Mouse (Mus musculus): ENCODE measurements around the gene Arhgap18.

The Arhgap18 gene

GRCm38 (mm10) chr10:26776443-26776842 lies 23.2 kb downstream of the Arhgap18 start:
- DNase-seq (ENCODE audit: low spot score), result no peak

GRCm38 (mm10) chr10:26780581-26780980 lies 27.4 kb downstream of the Arhgap18 start:
- no peak for DNase-seq (ENCODE audit: low spot score)

- no peak for DNase-seq (ENCODE audit: low spot score)
These were observed 36.5 kb downstream of the Arhgap18 start for GRCm38 (mm10) chr10:26789680-26790079.

GRCm38 (mm10) chr10:26791810-26792209 lies 38.6 kb downstream of the Arhgap18 start:
- DNase-seq (ENCODE audit: low spot score), result no peak

GRCm38 (mm10) chr10:26793013-26793412 lies 39.8 kb downstream of the Arhgap18 start:
- no peak for DNase-seq (ENCODE audit: low spot score)

- DNase-seq (ENCODE audit: low spot score), result no peak
These were observed 43.4 kb downstream of the Arhgap18 start for GRCm38 (mm10) chr10:26796432-26797286.

GRCm38 (mm10) chr10:26797287-26797672 lies 44.1 kb downstream of the Arhgap18 start:
- DNase-seq (ENCODE audit: low spot score), result no peak

GRCm38 (mm10) chr10:26798752-26799411 lies 45.7 kb downstream of the Arhgap18 start:
- no peak for DNase-seq (ENCODE audit: low spot score)

GRCm38 (mm10) chr10:26799562-26800051 lies 46.4 kb downstream of the Arhgap18 start:
- DNase-seq (ENCODE audit: low spot score), result no peak

GRCm38 (mm10) chr10:26804351-26804983 lies 51.2 kb downstream of the Arhgap18 start:
- DNase-seq (ENCODE audit: low spot score), result no peak

GRCm38 (mm10) chr10:26805007-26805406 lies 51.8 kb downstream of the Arhgap18 start:
- no peak for DNase-seq (ENCODE audit: low spot score)

- DNase-seq (ENCODE audit: low spot score), result no peak
These were observed 52.9 kb downstream of the Arhgap18 start for GRCm38 (mm10) chr10:26806092-26806491.

- no peak for DNase-seq (ENCODE audit: low spot score)
These were observed 56.8 kb downstream of the Arhgap18 start for GRCm38 (mm10) chr10:26810059-26810458.

- DNase-seq (ENCODE audit: low spot score), result no peak
These were observed 57.6 kb downstream of the Arhgap18 start for GRCm38 (mm10) chr10:26810810-26811209.

GRCm38 (mm10) chr10:26811342-26811741 lies 58.1 kb downstream of the Arhgap18 start:
- DNase-seq (ENCODE audit: low spot score), result no peak

GRCm38 (mm10) chr10:26815646-26816045 lies 62.4 kb downstream of the Arhgap18 start:
- no peak for DNase-seq (ENCODE audit: low spot score)

GRCm38 (mm10) chr10:26820326-26820725 lies 67.1 kb downstream of the Arhgap18 start:
- no peak for DNase-seq (ENCODE audit: low spot score)

GRCm38 (mm10) chr10:26820936-26821335 lies 67.7 kb downstream of the Arhgap18 start:
- DNase-seq (ENCODE audit: low spot score), result no peak

GRCm38 (mm10) chr10:26823997-26824396 lies 70.8 kb downstream of the Arhgap18 start:
- DNase-seq (ENCODE audit: low spot score), result no peak

GRCm38 (mm10) chr10:26825246-26825889 lies 72.1 kb downstream of the Arhgap18 start:
- DNase-seq (ENCODE audit: low spot score), result no peak

GRCm38 (mm10) chr10:26827315-26827714 lies 74.1 kb downstream of the Arhgap18 start:
- DNase-seq (ENCODE audit: low spot score), result no peak
